Mouse (Mus musculus) skeletal muscle tissue, adult 2 months (tissue): ENCODE data around the gene Smox.
A peak's percentile ranks its signal among the peaks of the same experiment; 100 is the strongest.

Experiments
- DNase-seq: peaks from one replicate; pipeline ENCODE4 v3.0.0-alpha.2; 2012; ENCODE audit warnings: low read depth, low spot score

The Smox gene

GRCm38 (mm10) chr2:131510531-131510930, 19.2 kb downstream of the Smox start:
- no peak for DNase-seq

DNA sequence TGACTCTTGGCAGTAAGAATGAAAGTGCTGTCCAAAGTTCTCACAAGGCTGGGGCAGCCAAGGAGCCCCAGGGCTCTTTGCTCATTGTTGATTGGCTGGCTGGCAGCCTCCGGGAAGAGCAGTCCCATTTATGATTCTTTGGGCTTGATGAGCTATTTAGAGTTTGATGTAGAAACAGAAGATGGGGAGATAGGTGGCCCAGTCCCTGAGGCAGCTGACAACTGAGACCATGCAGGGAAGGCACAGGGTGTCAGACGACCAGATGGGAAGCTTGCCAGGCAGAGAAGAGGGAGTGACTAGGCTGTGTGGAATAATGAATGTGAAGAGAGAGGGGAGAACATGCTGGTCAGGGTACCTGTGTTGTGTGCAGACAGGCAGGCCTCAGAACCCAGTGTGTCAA, 22.2 kb downstream of the Smox start:
- peak; percentile 62 for DNase-seq

- no peak for DNase-seq
Observed at GRCm38 (mm10) chr2:131514055-131514621, 22.8 kb downstream of the Smox start.

- DNase-seq, result no peak
Observed at GRCm38 (mm10) chr2:131517550-131517949, 26.3 kb downstream of the Smox start.

DNA sequence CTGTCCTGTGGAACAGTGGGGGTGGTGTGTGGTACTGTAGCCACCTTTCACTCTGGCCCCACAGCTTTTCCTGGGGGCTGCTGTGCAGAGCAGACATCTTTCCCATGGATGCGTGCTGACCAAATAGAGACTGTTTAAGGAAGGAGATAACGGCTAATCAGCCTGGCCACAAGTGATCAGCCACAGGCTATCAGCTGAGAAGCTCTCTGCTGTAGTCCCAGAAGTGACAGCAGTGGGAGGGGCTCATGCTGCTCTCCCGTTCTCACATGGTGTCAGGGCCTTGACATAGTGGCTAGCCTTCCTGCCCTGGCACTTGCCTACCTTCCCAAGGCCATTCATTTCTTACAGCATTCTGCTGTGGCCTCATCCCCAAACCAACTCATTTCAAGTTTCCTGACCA, 27.5 kb downstream of the Smox start:
- DNase-seq, result no peak

GRCm38 (mm10) chr2:131520743-131521142, 29.4 kb downstream of the Smox start:
- no peak for DNase-seq

- DNase-seq, result no peak
Observed at GRCm38 (mm10) chr2:131527061-131527460, 35.8 kb downstream of the Smox start.

GRCm38 (mm10) chr2:131529898-131530622, 38.8 kb downstream of the Smox start:
- peak; percentile 63 for DNase-seq

- DNase-seq, result no peak
Observed at GRCm38 (mm10) chr2:131530623-131531008, 39.3 kb downstream of the Smox start.

GRCm38 (mm10) chr2:131531271-131531670, 40.0 kb downstream of the Smox start:
- no peak for DNase-seq

DNA sequence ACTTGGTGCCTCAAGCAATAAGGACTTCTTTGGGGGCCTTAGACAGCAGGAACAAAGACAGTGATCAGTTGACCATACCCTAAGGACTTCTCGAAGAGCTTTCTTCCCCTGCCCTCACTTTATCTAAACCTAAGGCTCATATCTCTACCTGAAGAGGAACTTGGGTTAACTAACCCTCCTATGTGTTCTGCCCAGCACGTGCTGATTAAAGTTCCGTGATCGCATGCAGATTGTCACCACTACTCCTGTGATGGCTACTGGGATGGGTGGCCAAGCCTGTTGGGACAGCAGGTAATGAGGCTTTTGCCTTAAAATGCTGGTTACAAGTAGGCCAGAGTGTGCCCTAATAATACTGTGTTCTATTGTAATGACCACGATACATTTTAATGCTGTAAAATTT, 43.9 kb downstream of the Smox start:
- DNase-seq, result no peak

GRCm38 (mm10) chr2:131538341-131538740, 47.0 kb downstream of the Smox start:
- DNase-seq, result no peak

DNA sequence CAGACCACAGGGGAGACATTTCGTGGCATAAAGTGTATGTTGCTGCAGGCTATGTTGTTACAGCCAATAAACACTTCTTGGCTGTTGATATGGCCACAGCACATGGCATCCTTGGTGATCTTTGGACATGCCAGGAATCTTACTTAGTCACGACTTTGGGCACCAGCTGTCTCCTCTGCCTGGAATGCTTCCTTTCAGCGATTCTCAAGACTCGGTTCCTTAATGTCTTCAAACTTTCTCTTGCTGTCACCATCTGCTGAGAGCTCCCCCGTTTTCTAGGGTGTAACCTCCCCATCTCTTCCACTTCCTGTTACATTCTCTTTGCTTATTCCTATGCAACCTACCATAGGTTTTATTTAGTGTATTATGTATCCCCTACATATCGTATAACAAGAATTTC, 48.5 kb downstream of the Smox start:
- no peak for DNase-seq

DNA sequence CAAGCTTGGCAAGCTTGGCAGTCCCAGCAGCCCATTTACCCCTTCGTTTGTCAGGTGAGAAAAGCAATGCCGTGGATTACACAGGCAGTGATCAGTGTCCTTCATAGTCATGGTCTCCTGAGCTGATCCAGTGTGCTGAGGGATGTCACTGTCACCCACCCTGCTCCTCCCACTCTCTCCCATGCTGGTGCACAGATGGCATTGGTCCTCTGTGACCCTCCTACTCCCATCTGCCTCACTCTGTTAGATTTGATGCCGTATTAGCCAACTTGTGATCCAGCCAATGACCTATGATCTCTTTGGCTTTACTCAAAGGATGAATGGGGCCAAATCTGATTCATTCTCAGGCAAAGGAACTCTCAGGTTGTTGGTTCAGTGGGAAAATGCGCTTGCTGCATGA, 50.4 kb downstream of the Smox start:
- DNase-seq, result no peak

DNA sequence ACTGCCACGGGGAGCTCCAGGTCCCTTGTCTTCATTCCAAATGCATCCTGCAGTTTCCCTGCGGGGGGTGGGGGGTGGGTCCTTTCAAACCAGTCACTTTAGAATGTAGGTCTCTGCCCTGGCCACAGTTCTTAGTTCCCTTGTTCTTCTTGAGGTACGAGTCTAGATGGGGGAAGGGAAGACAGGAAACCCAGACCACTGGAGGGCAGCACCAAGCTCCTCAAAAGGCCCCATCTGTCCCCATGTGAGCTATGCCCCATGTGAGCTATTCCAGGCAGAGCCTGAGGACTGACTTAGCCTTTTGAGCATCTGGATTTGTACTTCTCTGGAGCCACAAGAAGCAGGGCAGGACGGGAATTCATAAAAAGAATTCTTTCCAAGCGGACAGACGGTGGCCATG, 51.2 kb downstream of the Smox start:
- no peak for DNase-seq

DNA sequence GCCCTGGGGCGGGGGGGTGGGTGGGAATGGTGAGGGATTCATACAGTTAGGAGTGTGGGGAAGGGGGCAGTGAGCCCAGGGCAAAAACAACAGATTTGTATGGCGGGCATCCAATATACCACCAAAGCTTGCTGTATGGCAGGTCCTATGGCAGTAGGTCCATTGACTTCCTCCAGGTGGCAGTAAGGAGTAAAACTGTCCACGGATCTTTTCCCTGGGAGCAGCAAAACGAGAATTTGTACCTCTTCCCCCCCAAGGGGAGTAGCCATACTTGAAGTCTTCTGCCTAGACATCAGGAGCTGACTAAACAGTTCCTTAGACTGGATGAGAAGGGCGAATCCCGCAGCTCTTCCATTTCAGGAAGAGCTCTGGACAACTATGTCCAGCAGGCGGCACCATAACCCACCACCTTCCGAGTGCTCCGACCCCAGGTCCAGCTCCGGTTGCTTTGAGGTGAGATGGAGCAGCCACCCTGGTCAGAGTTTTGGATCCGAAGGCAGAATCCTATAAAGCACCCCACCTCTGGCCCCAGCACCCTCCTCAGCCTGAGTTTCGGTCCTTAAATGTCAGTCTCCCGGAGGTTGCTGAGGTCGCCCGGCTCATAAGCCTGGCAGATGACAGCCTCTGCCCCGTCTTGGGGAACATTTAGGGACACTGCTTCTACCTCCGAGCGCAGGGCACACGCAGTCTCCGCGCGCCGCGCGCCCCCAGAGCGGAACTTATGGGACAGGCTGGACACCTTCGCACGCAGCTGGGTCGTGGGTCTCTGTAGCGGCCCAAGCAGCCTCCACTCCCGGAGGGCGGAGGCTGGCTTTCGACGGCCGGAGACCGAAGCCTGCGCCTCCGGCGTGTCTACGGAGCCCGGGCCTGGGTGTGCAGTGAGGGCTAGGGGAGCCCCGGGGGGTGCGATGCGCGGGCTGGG, 54.4 kb downstream of the Smox start:
- no peak for DNase-seq

DNA sequence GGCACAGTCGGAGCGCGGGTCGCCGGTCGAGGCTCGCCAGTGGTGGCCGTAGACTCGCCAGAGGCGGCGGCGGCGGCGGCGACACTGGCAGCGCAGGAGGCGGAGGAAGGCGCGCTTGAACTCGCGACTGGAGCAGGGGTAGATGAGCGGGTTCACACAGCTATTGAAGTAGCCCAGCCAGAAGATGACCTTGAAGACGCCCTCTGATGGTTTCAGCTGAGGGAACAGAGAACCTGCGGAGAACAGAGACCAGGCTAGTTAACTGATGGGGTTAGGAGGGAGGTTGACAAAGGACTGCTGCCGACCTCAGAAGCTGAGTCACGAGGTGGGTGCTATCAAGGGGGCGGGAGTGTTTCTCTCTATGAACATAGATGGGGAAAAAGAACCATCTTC, 55.0 kb downstream of the Smox start:
- no peak for DNase-seq

DNA sequence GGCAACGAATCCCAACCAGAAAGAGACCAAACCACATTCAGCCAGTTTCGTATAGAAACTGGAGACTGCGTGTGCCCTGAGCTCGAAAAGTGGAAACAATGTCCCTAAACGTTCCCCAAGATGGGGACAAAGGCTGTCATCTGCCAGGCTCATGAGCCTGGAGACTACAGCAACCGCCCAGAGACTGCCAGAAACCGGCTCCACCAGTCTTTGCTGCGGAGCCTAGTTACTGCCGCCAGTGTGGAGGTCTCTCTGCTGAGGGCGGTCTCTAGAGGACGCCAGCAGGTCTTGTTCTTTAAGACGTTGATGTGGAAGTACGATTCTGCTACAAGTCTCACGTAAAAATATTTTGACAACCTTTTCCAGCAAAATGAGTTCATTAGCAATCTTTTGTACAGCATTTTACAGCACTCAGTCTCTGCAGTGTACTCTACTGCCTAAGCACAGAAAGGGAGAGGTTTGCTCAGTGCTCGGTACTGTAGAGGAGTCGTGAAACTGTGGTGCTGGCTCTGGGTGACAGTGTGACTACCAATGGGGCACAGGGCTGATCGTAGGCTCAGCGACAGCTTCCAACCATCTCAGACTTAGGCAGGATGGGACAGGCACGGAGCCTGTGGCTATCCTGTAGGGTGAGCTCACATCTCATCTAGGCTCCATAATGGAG, 55.6 kb downstream of the Smox start:
- no peak for DNase-seq

GRCm38 (mm10) chr2:131548330-131548729, 57.0 kb downstream of the Smox start:
- no peak for DNase-seq

GRCm38 (mm10) chr2:131549090-131549489, 57.8 kb downstream of the Smox start:
- no peak for DNase-seq

DNA sequence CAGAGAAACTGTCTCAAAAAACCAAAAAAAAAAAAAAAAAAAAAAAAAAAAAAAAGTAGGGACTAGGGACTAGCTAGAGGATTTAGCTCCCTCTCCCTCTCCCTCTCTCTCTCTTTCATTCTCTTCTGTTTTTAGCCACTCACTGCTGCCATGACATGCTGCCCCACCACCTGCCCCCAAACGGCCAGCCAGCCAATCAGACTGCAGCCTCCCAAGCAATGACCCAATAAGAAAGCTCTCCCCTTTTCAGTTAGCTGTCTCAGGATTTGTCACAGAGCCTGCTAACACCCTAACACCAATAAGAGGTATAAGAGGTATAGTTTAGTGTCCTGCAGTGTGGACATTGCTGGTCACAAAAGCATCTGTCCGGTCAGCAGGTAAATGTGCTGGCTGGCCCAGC, 59.2 kb downstream of the Smox start:
- no peak for DNase-seq

- no peak for DNase-seq
Observed at GRCm38 (mm10) chr2:131550906-131551305, 59.6 kb downstream of the Smox start.
